Mouse (Mus musculus) liver, embryonic 14.5 days (tissue): ENCODE data around the gene Acp2. TPM values are rescaled to one million over a fixed set of nuclear protein-coding genes. Genes with fewer than 3 reads are reported as not detected.

ENCODE experiments used
- ATAC-seq: fragments of 200-750 bp; cut with Nextera tagmentation; 2 replicates; pipeline ENCODE4 v1.8.0; 2017; ENCODE audit warnings: moderate number of reproducible peaks, mild to moderate bottlenecking, moderate library complexity; ENCODE audit not compliant: insufficient read depth
- DNase-seq, 3 experiments: peaks; one replicate each; pipeline ENCODE4 v3.0.0-alpha.2; 2012 to 2013; ENCODE audit warnings: low read depth in 3 of 3, low spot score in 3 of 3
- H3K27ac ChIP-seq: fragments of 300-500 bp; sonication (generic); 2 replicates; pipeline ENCODE4 v1.5.1; 2014; ENCODE audit warnings: moderate library complexity, mild to moderate bottlenecking, control low read depth, inconsistent platforms
- H3K27me3 ChIP-seq: fragments of 300-500 bp; sonication (generic); 2 replicates; pipeline ENCODE4 v1.6.1; 2014; ENCODE audit warnings: mild to moderate bottlenecking, low read length, moderate library complexity; ENCODE audit not compliant: control insufficient read depth, insufficient read depth
- H3K36me3 ChIP-seq: fragments of 300-500 bp; sonication (generic); replicated peaks from 2 replicates; pipeline ENCODE4 v1.6.1; 2014; ENCODE audit warnings: low read depth; ENCODE audit not compliant: control insufficient read depth, insufficient read depth
- H3K4me1 ChIP-seq, 2 experiments: fragments of 200-500 bp in 1 of 2; fragments of 300-500 bp in 1 of 2; sonication (generic) in 1 of 2; replicated peaks; 2 replicates each; pipeline ENCODE4 v1.6.1; 2012 to 2014; ENCODE audit warnings: antibody characterized with exemption in 1 of 2, inconsistent platforms in 1 of 2, low read length in 1 of 2; ENCODE audit not compliant: control insufficient read depth in 2 of 2, insufficient read depth in 2 of 2
- H3K4me2 ChIP-seq: fragments of 300-500 bp; sonication (generic); 2 replicates; pipeline ENCODE4 v1.6.1; 2014; ENCODE audit warnings: low read depth, mild to moderate bottlenecking, control low read depth, moderate library complexity
- H3K4me3 ChIP-seq, 2 experiments: fragments of 200-500 bp in 1 of 2; fragments of 300-500 bp in 1 of 2; sonication (generic) in 1 of 2; 2 replicates each; pipeline ENCODE4 v1.5.1; 2012 to 2014; ENCODE audit warnings: low read depth in 2 of 2, low read length in 2 of 2, mild to moderate bottlenecking in 2 of 2, control low read depth in 1 of 2, inconsistent platforms in 1 of 2, moderate library complexity in 1 of 2; ENCODE audit not compliant: insufficient read depth in 1 of 2
- H3K9ac ChIP-seq: fragments of 300-500 bp; sonication (generic); replicated peaks from 2 replicates; pipeline ENCODE4 v1.6.1; 2014; ENCODE audit warnings: mild to moderate bottlenecking, control low read depth, moderate library complexity
- H3K9me3 ChIP-seq: fragments of 300-500 bp; sonication (generic); 2 replicates; pipeline ENCODE4 v1.6.1; 2016; ENCODE audit warnings: low read length, mixed read lengths; ENCODE audit not compliant: control insufficient read depth
- CTCF ChIP-seq: IDR thresholded peaks from 2 replicates; pipeline ENCODE4 v1.5.1; 2016; ENCODE audit warnings: antibody characterized with exemption, low read depth, control low read depth
- EP300 ChIP-seq: IDR thresholded peaks from 2 replicates; pipeline ENCODE4 v1.6.1; 2016; ENCODE audit warnings: antibody characterized with exemption, low read depth
- WGBS: fragments of 180-500 bp; shearing (Covaris S2); extraction: QIAGEN DNeasy Blood & Tissue Kit; methylation state at CpG from one replicate; pipeline ENCODE4 v1.1.7; 2014; ENCODE audit not compliant: insufficient replicate concordance; 5-methylcytosine and 5-hydroxymethylcytosine counted together
- polyA plus RNA-seq, 2 experiments: library from polyadenylated mRNA; depleted of rRNA in 1 of 2; stranded (reverse) in 1 of 2; unstranded in 1 of 2; fragments of >200 nt; fragmentation: Nextera tagmentation in 1 of 2; extraction: Ambion mirVana in 1 of 2; gene quantifications; 2 replicates each; pipeline versions ENCODE4 v1.2.1 to v1.2.3; 2012 to 2014

Acp2 gene
- polyA plus RNA-seq, 2 experiments: 5.9 to 8.9 TPM

DNA sequence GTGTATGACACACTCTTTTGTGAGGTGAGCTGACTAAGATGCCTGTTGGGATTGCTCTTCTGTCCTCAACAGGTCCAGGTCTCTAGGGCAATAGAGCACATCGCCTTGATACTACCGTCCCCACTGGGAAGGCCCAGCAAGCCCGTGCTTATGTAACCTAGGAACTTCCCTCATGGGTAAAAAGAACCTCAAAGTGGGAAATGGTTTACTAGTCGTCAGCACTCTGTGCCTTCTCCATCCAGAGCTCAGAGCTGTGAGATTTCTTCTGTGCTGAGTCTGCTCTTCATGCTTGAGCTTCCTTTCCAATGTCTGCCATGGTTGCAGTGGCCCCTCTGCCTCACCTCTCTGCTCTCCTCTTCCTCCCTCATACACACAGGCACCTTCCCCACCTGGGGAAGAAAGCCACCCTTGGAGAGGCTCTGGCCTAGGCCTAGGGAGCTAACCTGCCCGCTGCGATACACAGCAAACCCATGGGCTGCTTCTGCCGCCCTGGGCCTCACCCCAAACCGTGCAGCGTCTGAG, 3.6 kb downstream of the Acp2 start:
- TF ChIP-seq CTCF: no peak
- no peak for TF ChIP-seq EP300
- no peak overlapping the region for H3K4me2 ChIP-seq
- WGBS: 64% methylated on average over 9 of the region's 9 CpGs
- DNase-seq (no peak), ATAC-seq (no peak)
- peaks cover 16% of the 10 kb centered on the region for H3K36me3 ChIP-seq
- no peak overlapping the region for H3K27ac ChIP-seq
- no peak overlapping the region for H3K9ac ChIP-seq
- H3K27me3 ChIP-seq: no peaks in the 10 kb centered on the region
- no peak overlapping the region for H3K4me3 ChIP-seq
- H3K4me1 ChIP-seq: peaks cover 9 to 13% of the 10 kb centered on the region in 2 experiments
- no peaks in the 10 kb centered on the region for H3K9me3 ChIP-seq

- H3K4me2 ChIP-seq: no peak overlapping the region
- no peaks in the 10 kb centered on the region; a peak in 1 of 4 replicates for H3K4me1 ChIP-seq
- no peaks in the 10 kb centered on the region for H3K9me3 ChIP-seq
- peaks cover 8% of the 10 kb centered on the region for H3K36me3 ChIP-seq
- no peaks in the 10 kb centered on the region for H3K27me3 ChIP-seq
- ATAC-seq (no peak), DNase-seq (no peak)
- H3K27ac ChIP-seq: no peak overlapping the region
- TF ChIP-seq EP300: no peak
- peak; percentile 26; the same call in 1 of the 2 replicates for TF ChIP-seq CTCF
- H3K9ac ChIP-seq: no peak overlapping the region
- H3K4me3 ChIP-seq: no peak overlapping the region
These were observed 10.6 kb downstream of the Acp2 start for GRCm38 (mm10) chr2:91213311-91213710.

DNA sequence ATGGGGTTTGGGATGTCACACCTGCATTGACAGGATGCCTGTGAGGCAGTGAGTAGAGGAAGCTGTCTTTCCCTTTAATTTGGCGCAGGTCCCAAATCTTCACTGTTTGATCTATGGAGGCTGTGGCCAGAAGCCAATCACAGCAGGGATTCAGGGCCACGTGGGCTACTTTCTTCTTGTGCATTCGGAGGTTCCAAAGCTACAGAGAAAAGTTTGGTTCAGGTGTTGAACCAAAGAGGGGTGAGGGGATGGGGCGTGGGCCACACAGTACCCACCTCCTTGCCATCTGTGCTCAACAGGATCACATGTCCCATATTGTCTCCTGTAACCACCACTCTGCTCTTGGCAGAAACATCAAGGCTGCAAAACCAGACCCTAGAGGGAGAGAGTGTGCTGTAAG, 14.3 kb downstream of the Acp2 start:
- H3K4me2 ChIP-seq: no peak overlapping the region
- H3K36me3 ChIP-seq: peaks cover under 1% of the 10 kb centered on the region; the same call in 1 of the 2 replicates
- no peak overlapping the region for H3K27ac ChIP-seq
- DNase-seq: no peak
- TF ChIP-seq EP300 (no peak), CTCF (no peak)
- no peaks in the 10 kb centered on the region for H3K9me3 ChIP-seq
- H3K9ac ChIP-seq: no peak overlapping the region
- ATAC-seq: no peak
- no peaks in the 10 kb centered on the region; a peak in 1 of 4 replicates for H3K4me1 ChIP-seq
- H3K27me3 ChIP-seq: no peaks in the 10 kb centered on the region
- H3K4me3 ChIP-seq: no peak overlapping the region
- 62% methylated on average over 4 of the region's 4 CpGs for WGBS

DNA sequence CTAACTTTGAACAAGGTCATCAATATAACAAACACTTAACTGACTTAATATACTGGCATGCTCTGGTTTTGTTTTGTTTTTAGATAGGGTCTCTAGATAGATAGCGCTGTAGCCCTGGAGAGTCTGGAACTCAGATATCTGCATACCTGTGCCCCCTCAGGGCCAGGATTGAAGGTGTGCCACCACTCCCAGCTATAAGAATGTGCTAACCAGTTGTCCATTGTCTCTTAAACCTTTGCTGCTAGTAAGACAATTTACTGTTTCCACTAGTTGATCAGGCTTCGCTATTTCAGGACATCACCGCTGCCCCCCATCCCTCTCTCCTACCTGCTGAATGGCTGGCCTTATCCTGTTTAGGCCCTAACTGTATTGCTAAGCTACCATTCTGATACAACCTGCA, 17.8 kb downstream of the Acp2 start:
- ATAC-seq (no peak), DNase-seq (no peak)
- Histone ChIP-seq H3K4me1 (no peaks in the 10 kb centered on the region; a peak in 1 of 4 replicates), H3K4me2 (no peak overlapping the region), H3K9me3 (no peaks in the 10 kb centered on the region), H3K27me3 (no peaks in the 10 kb centered on the region), H3K36me3 (no peaks in the 10 kb centered on the region; the same call in 1 of the 2 replicates), H3K4me3 (no peak overlapping the region), H3K9ac (no peak overlapping the region), H3K27ac (no peak overlapping the region)
- TF ChIP-seq CTCF: no peak
- TF ChIP-seq EP300: no peak
- 80% methylated on average over 3 of the region's 3 CpGs for WGBS

DNA sequence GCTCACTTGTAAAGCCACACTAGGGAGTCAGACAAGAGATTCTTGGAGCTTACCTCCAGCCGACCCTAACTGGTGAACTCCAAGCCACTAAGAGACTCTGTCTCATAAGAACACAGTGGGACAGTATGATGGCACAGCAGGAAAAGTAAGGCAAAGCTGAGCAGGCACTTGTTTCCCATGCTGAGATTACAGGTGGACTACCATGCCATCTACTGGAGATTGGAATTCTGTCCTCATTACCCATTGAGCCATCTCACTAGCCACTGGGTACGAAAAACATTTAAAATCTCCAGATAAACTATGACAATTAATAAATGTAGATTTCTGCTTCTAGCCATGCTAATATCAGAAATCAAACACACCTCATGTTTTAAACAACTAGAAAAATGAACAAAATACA, 20.9 kb downstream of the Acp2 start:
- no peak for TF ChIP-seq EP300
- no peak for TF ChIP-seq CTCF

More for the DNA sequence above, 20.9 kb downstream of the Acp2 start:
- 65% methylated on average over 2 of the region's 2 CpGs for WGBS
- Histone ChIP-seq H3K27ac (no peak overlapping the region), H3K4me2 (no peak overlapping the region), H3K9ac (no peak overlapping the region), H3K27me3 (no peaks in the 10 kb centered on the region), H3K36me3 (no peaks in the 10 kb centered on the region), H3K4me1 (no peaks in the 10 kb centered on the region), H3K4me3 (no peak overlapping the region), H3K9me3 (no peaks in the 10 kb centered on the region)
- ATAC-seq (no peak), DNase-seq (no peak)
